Mouse (Mus musculus) left cerebral cortex, adult 2 months (tissue): ENCODE measurements around the gene 4930402H24Rik. TPM values are rescaled to one million over a fixed set of nuclear protein-coding genes. Genes with fewer than 3 reads are reported as not detected.

Experiments used
- DNase-seq, 2 experiments: peaks; one replicate each; pipeline ENCODE4 v3.0.0; 2021 to 2022; ENCODE audit warnings: low spot score in 2 of 2, mixed read lengths in 1 of 2; ENCODE audit errors: extremely low spot score in 1 of 2
- H3K27ac ChIP-seq: fragments of 200-600 bp; 2 replicates; pipeline ENCODE4 v1.8.1; 2022
- H3K4me3 ChIP-seq: fragments of 200-600 bp; 2 replicates; pipeline ENCODE4 v1.8.1; 2022
- CTCF ChIP-seq: fragments of 200-600 bp; IDR thresholded peaks from 2 replicates; pipeline ENCODE4 v1.8.1; 2022; ENCODE audit warnings: antibody characterized with exemption, mild to moderate bottlenecking, moderate library complexity
- intact Hi-C: fragments of 180-260 bp; cut with DNase I; formaldehyde crosslinking; loops from one replicate; pipeline ENCODE4 v1.15.1; 2025
- total RNA-seq, 2 experiments: library from RNA; stranded (reverse); gene quantifications; 2 replicates each; pipeline ENCODE4 v1.2.3; 2021

The 4930402H24Rik gene
- total RNA-seq, 2 experiments from 2014 or later: 68.3 to 76.4 TPM

- Histone ChIP-seq H3K4me3 (no peak overlapping the region), H3K27ac (no peak overlapping the region)
- TF ChIP-seq CTCF: no peak
- no peak for DNase-seq
- intact Hi-C loops: no loop called here
These were observed 155.8 kb downstream of the 4930402H24Rik start for GRCm38 (mm10) chr2:130750449-130750848.

- DNase-seq: no peak
- intact Hi-C loops: no loop called here
- Histone ChIP-seq H3K27ac (no peak overlapping the region), H3K4me3 (no peak overlapping the region)
- TF ChIP-seq CTCF: no peak
These were observed 156.5 kb downstream of the 4930402H24Rik start for GRCm38 (mm10) chr2:130749708-130750107.

DNA sequence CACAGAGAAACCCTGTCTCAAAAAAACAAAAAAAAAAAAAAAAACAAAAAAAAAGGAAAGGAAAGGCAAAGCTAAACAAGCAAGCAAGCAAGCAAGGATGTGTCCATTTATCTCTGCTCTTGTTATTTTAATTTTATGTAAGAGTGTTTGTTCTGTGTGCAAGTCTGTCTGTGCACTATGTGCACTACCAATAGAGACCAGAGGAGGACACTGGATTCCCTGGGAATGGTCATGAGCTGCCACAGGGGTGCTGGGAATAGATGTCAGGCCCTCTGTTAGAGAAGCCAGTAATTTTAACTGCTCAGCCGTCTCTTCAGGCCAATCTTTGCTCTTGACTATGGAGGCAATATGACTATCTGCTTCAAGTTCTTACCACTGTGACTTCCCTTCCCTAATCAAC is 162.6 kb downstream of the 4930402H24Rik start:
- DNase-seq: no peak
- no peak overlapping the region for H3K27ac ChIP-seq
- no peak; the same call in none of the 2 replicates for TF ChIP-seq CTCF
- no peak overlapping the region for H3K4me3 ChIP-seq
- intact Hi-C loops: no loop called here

DNA sequence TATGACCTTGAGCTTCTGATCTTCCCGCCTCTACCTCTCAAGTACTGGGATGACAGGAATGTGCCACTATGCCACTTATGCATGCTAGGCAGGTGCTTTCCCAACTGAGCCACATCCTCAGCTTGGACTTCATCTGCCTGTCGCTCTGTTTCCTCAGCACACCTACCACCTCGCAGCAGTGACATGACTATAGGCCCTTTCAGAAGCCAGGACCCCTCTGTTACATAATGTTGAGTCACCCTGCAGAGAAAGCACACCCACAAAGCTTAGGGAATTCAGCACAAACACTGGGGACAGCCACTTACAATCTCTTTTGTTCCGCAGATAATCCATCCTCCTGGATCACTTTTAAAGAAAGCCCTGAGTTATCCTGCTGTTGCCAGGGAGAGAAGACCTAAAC is 166.1 kb downstream of the 4930402H24Rik start:
- TF ChIP-seq CTCF: no peak
- intact Hi-C loops: no loop called here
- Histone ChIP-seq H3K27ac (peak overlapping the region; percentile 70), H3K4me3 (no peak overlapping the region)
- peak in 1 of 2 experiments; percentile 33 for DNase-seq

- intact Hi-C loops: loop anchor here (1.0 kb wide), 1 partner anchor 81 kb away; no protein-coding TSS in a partner anchor
- no peak overlapping the region for H3K4me3 ChIP-seq
- no peak for TF ChIP-seq CTCF
- H3K27ac ChIP-seq: peak overlapping the region; percentile 58
- peak; percentile 43 to 51 for DNase-seq
These were observed 168.2 kb downstream of the 4930402H24Rik start for GRCm38 (mm10) chr2:130738019-130738418.

DNA sequence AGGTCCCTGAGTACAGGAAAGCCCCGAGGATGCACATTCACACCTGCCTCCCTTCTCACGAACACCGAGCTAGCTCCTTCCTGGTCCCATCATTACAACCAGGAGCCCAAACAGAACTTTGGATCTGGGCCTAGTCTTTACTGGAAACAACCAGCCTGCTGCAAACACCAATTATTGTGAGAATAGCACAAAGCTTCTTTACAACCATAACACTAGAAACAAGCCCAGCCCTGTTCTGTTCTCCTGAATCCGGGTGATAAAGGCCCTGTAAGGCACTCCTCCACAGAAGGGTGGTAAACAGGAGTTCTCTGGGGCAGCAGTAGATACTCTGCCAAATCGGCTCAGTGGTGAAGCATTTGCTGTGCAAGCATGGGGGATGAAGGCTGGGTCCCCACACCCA is 170.9 kb downstream of the 4930402H24Rik start:
- DNase-seq: no peak
- peak overlapping the region; percentile 74 for H3K27ac ChIP-seq
- no peak overlapping the region for H3K4me3 ChIP-seq
- intact Hi-C loops: no loop called here
- TF ChIP-seq CTCF: no peak

DNA sequence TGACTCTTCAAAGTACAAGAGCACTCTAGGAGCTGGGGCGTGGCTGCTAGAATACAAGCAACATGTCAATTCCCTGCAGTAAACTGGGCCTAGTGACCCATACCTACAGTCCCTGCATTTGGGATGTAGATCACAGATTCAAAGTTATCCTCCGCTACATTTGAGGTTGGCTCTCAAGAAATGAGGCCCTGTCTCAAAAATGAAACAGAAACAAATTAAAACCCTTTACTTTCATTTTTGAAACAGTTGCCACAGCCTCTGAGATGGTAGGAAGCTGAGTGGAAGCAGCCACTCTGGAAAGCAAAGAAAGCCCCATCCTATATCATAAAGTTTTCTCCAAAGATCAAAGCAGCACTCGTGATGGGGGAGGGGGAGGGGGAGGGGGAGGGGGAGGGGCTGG is 172.8 kb downstream of the 4930402H24Rik start:
- no peak overlapping the region for H3K4me3 ChIP-seq
- TF ChIP-seq CTCF: no peak
- no peak overlapping the region for H3K27ac ChIP-seq
- no peak for DNase-seq
- intact Hi-C loops: no loop called here

DNA sequence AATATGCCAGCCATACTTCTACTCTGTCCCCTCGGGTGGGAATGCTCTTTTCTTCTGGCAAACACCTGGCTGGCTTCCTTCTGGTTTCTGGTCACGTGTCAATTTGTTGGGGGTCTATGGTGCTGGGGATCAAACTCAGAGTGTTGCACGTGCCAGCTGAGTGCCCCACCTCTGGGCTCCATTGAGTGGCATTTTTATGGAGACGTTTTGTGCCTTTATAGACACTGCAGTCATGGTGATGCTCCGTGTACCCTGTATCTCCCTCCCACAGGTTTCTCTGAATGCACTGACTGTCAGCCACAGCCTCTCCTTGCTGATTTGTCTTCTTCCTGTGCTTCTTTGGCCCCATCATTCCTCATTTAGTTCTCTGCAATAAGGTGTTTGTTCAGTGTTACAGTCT is 174.4 kb downstream of the 4930402H24Rik start:
- Histone ChIP-seq H3K27ac (no peak overlapping the region), H3K4me3 (no peak overlapping the region)
- no peak for TF ChIP-seq CTCF
- intact Hi-C loops: no loop called here
- DNase-seq: no peak

DNA sequence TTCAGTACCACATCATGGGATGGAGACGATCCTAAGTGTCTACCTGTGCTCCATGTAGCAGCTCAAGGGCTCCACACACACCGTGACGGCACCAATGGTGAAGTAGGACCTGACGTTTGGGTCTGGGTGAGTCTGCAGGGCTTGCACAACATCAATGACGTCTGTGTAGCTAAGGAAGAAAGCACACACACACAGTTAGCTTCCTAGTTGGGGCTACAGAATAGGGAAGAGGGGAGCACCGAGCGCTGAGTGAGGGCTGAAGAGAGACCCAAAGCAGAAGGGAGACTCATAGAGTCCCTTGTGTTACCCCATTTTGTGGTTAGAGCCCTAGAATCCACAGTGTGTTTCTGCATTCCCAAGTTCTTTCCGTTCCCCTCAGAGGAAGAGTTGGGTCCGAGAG is 175.5 kb downstream of the 4930402H24Rik start:
- no peak overlapping the region for H3K27ac ChIP-seq
- intact Hi-C loops: no loop called here

GRCm38 (mm10) chr2:130728906-130729585 is 177.2 kb downstream of the 4930402H24Rik start:
- intact Hi-C loops: no loop called here
- no peak overlapping the region for H3K4me3 ChIP-seq
- peak overlapping the region; percentile 28; the same call in 1 of the 2 replicates for H3K27ac ChIP-seq
- no peak for DNase-seq
- no peak for TF ChIP-seq CTCF

More for the DNA sequence above, 175.5 kb downstream of the 4930402H24Rik start:
- DNase-seq: no peak
- no peak for TF ChIP-seq CTCF
- no peak overlapping the region for H3K4me3 ChIP-seq

DNA sequence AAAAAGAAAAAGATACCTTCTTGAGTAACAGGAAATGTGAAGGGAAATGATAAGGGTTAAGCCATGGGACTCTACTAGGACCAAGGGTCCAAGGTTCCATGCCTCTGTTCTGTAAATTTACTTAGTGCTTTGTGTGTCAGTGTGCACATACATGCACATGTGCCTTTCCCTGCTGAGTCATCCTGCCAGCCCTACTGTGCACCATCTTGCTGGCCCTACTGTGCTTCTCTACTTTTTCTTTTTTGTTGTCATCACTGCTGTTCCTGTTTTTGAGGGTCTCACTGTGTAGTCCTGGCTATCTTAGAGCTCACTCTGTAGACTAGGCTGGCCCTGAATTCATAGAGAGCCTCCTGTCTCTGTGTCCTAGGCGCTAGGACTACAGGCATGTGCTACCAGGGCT is 178.5 kb downstream of the 4930402H24Rik start:
- H3K27ac ChIP-seq: no peak overlapping the region
- no peak for TF ChIP-seq CTCF
- no peak overlapping the region for H3K4me3 ChIP-seq
- no peak for DNase-seq
- intact Hi-C loops: no loop called here

- no peak for TF ChIP-seq CTCF
- Histone ChIP-seq H3K4me3 (no peak overlapping the region), H3K27ac (no peak overlapping the region)
- intact Hi-C loops: no loop called here
- no peak for DNase-seq
These were observed 181.8 kb downstream of the 4930402H24Rik start for GRCm38 (mm10) chr2:130724369-130724768.

DNA sequence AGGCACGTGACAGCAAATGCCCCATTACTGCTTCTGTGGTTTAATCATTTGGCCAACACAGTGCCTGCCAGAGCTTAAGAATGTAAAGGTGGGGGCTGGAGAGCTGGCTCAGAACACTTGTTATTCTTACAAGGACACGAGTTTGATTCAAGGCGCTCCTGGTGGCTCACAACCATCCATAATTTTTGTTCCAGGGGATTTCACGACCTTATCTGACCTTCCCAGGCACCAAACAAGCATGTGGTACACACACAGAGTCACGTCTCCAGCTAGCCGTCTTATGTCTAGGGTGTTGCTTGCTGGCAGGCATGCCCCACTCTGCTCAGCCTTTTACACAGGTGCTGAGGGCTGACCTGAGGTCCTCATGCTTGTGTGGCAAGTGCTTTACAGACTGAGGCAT is 188.3 kb downstream of the 4930402H24Rik start:
- no peak overlapping the region for H3K27ac ChIP-seq
- H3K4me3 ChIP-seq: no peak overlapping the region
- TF ChIP-seq CTCF: no peak
- intact Hi-C loops: no loop called here
- no peak for DNase-seq
